Mouse (Mus musculus) right cerebral cortex, postnatal 25 days (tissue): ENCODE data around the gene Krtap6-5.
"Not testable (repeated sequence)": the region's sequence is repeated elsewhere in the genome, so short reads cannot be mapped to it uniquely, and the experiment has no call there.

Experiments used
- DNase-seq: peaks from one replicate; pipeline ENCODE4 v3.0.0; 2022

Krtap6-5 gene

DNA sequence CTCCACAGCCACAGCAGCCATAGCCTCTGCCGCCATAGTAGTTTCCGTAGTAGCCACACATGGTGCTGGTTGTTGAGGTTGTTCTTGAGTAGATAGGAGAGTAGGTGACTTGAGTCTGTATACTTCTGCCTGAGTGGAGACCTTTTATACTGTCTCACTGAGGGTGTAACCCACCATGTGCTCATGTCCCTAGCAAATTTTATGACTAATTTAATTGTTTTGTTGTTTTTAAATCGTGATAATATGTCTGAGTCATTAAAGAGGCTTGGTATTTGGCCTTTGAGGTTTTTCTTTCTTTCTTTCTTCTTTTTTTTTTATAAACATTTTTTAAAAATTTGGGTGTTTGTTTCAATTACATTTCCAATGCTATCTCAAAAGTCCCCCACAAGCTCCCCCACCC, at the start of gene Krtap6-5:
Krtap6-5 (minus strand) TSS at position 101 of the 400 bp plus-strand sequence.
- DNase-seq = no peak

DNA sequence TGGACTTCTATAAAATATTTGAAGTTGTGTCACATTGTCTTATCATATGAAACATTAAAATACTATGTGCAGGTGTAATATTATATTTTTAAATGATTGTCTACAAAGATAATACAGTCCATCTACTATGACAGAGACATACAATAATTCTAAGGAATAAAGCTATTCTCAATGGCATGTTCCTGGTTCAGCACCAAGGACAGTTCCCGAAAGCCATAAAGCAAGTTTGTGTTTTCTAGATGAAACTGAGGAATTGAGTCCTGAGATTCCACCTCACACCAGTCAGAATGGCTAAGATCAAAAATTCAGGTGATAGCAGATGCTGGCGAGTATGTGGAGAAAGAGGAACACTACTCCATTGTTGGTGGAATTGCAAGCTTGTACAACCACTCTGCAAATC, 23.4 kb upstream of the Krtap6-5 start:
- not testable (repeated sequence) for DNase-seq

DNA sequence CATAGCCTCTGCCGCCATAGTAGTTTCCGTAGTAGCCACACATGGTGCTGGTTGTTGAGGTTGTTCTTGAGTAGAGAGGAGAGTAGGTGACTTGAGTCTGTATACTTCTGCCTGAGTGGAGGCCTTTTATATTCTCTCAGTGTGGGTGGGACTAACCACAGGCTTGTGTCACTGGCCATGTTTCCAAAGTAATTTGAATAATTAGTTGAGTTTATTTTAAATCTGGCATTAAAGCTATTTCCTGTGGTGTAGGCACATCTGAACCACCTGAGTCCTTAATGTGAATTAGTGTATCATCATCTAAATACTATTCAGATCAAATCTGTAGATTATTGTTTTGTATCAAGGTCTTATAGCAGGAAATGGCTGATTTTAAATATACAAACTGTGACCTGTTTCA, 16.2 kb upstream of the Krtap6-5 start, which contains the start of gene 1110025L11Rik:
1110025L11Rik (minus strand) TSS at position 101 of the 400 bp plus-strand sequence.
- not testable (repeated sequence) for DNase-seq

- DNase-seq = not testable (repeated sequence)
Observed at GRCm38 (mm10) chr16:89041372-89041771, 6.3 kb downstream of the Krtap6-5 start, which contains the start of gene Gm10228. TSS of gene Gm10228 (minus strand) at chr16:89041472.

DNA sequence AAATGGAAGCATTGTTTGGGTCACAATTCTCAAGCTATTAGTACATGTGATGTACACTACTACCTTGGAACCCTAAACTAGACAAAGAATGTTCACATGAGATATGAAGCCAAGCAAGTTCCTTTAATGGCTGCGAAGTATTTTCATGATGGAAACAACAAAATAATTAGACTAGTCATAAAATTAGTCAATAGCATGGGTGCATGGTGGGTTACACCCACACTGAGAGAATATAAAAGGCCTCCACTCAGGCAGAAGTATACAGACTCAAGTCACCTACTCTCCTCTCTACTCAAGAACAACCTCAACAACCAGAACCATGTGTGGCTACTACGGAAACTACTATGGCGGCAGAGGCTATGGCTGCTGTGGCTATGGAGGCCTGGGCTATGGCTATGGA, 16.3 kb downstream of the Krtap6-5 start, which contains the start of gene Krtap6-1:
Krtap6-1 (plus strand) TSS at position 301 of the 400 bp plus-strand sequence.
- DNase-seq = not testable (repeated sequence)

- DNase-seq = not testable (repeated sequence)
Observed at GRCm38 (mm10) chr16:89014984-89015383, 32.7 kb downstream of the Krtap6-5 start, which contains the start of gene Gm10229. TSS of gene Gm10229 (plus strand) at chr16:89015284.

DNA sequence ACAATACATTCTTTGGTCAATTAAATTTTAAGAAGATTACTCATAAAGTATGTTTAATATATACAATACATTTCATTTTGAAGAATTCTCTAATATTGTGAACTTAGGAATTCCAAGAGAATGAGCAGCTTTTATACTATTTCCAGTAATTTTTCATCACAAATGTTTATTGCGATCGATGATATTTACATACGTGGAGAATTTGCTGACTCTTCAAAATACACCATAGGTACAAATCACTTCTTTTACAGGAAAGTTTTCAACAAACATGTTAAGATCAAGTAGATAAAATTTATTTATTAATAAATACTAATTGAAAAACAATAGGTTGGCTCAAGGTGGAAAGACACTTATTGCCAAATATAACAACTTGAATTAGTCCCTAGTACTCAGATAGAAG, 33.7 kb downstream of the Krtap6-5 start:
- no peak for DNase-seq

DNA sequence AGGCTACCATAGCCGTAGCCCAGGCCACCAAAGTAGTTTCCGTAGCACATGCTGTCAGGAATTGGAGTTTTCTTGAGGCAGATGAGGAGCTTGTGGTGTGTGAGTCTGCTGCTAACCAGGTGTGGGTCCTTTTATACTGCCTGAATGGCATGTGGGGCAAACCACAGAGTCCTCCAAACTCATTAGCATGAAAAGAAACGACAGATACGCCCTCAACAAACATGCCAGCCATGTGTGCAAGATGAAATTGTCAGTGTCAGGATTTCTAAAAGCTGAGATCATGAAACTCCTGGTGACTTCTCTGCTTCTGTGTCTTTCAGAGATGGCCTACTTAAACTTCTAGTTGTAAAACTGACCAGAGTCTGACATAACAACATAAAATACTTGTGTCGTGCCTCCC, 37.0 kb downstream of the Krtap6-5 start, which contains the start of gene Krtap22-2:
Krtap22-2 (minus strand) TSS at position 101 of the 400 bp plus-strand sequence.
- DNase-seq = no peak
